Mouse (Mus musculus) kidney, adult 9 months (tissue): ENCODE measurements around the gene Rgl1.

Experiments
- DNase-seq: peaks from one replicate; pipeline ENCODE4 v3.0.0; 2022

Rgl1 gene

GRCm38 (mm10) chr1:152506175-152506574 lies 260.0 kb downstream of the Rgl1 start:
- DNase-seq: no peak

GRCm38 (mm10) chr1:152499802-152500201 lies 266.3 kb downstream of the Rgl1 start:
- DNase-seq: peak; percentile 45

- peak; percentile 73 for DNase-seq
Observed at GRCm38 (mm10) chr1:152497581-152497980, 268.6 kb downstream of the Rgl1 start.

GRCm38 (mm10) chr1:152496831-152497230 lies 269.3 kb downstream of the Rgl1 start:
- DNase-seq: no peak

- no peak for DNase-seq
Observed at GRCm38 (mm10) chr1:152492258-152492657, 273.9 kb downstream of the Rgl1 start.

DNA sequence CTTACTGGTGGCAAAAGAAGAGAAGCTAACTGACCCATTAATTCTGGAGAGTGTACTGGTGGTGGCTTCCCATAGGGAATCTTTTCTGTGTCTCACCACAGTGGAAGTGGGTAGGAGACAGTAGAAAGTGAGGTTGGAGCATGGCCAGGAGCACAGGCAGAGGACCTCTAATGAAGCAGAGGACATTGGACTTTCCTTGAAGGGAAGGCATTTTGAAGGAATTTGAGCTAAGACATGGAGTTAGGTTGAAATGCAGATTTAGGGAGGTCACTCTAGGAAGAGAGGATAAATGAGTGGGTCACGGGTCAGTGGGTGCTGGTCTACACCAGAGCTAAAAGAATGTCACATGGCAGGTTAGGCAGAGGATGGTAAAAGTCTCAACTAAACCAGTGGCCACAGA lies 275.3 kb downstream of the Rgl1 start:
- DNase-seq: peak; percentile 69

DNA sequence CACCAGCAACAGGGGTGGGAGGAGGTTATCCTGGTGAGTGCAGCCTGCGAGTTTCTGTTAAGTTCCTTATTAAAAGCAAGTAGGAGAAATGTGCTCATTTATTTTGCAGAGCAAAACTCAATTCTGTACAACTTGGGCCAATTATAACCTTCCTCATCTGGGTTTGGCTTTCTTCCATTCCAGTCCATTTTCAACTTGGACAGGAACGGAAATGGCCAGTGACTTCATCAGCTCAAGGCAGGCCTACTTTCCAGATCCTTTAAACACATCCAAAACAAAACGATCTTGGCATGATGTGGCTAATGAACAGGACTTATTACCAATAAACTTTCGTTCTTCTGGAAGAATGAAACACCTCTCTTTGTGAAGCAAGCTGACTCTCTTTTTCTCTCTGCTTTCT lies 290.0 kb downstream of the Rgl1 start:
- no peak for DNase-seq

- no peak for DNase-seq
Observed at GRCm38 (mm10) chr1:152468443-152468842, 297.7 kb downstream of the Rgl1 start.
